Mouse (Mus musculus) G1E (cell line): ENCODE results near the gene Inhba.

Experiments
- CTCF ChIP-seq: IDR thresholded peaks from 2 replicates; pipeline ENCODE4 v1.5.1; 2012; ENCODE audit warnings: low read depth, low read length, inconsistent platforms, mixed read lengths
- GATA1 ChIP-seq: IDR thresholded peaks from 2 replicates; pipeline ENCODE4 v1.6.1; 2012; ENCODE audit warnings: borderline replicate concordance, low read length, inconsistent platforms, mixed read lengths
- GATA2 ChIP-seq: IDR thresholded peaks from 2 replicates; pipeline ENCODE4 v1.6.1; 2012; ENCODE audit warnings: low read depth, low read length, inconsistent platforms, borderline replicate concordance
- POLR2AphosphoS5 ChIP-seq: IDR thresholded peaks from 2 replicates; pipeline ENCODE4 v1.6.1; 2012; ENCODE audit warnings: low read depth, low read length, inconsistent platforms; ENCODE audit not compliant: insufficient replicate concordance
- TAL1 ChIP-seq: conservative IDR thresholded peaks from 2 replicates; pipeline ENCODE4 v1.6.1; 2012; ENCODE audit warnings: low read depth, low read length, inconsistent platforms, mixed read lengths

- TF ChIP-seq CTCF (no peak), TAL1 (no peak), GATA1 (no peak), POLR2AphosphoS5 (no peak), GATA2 (no peak)
These were observed 10.9 kb downstream of the Inhba start for GRCm38 (mm10) chr13:16022536-16022935.
